Mouse (Mus musculus) forebrain, embryonic 15.5 days (tissue): ENCODE results near the gene Ptpn13. TPM values are rescaled to one million over a fixed set of nuclear protein-coding genes. Genes with fewer than 3 reads are reported as not detected.

Source experiments
- ATAC-seq: fragments of 200-750 bp; cut with Nextera tagmentation; replicated peaks from 2 replicates; pipeline ENCODE4 v1.8.0; 2017; ENCODE audit warnings: mild to moderate bottlenecking, moderate TSS enrichment, moderate library complexity
- H3K27ac ChIP-seq: fragments of 300-500 bp; sonication (generic); replicated peaks from 2 replicates; pipeline ENCODE4 v1.5.1; 2015; ENCODE audit warnings: mild to moderate bottlenecking, inconsistent platforms
- H3K27me3 ChIP-seq: fragments of 300-500 bp; sonication (generic); 2 replicates; pipeline ENCODE4 v1.6.1; 2015; ENCODE audit warnings: inconsistent platforms
- H3K36me3 ChIP-seq: fragments of 300-500 bp; sonication (generic); 2 replicates; pipeline ENCODE4 v1.6.1; 2015; ENCODE audit warnings: mild to moderate bottlenecking, inconsistent platforms
- H3K4me1 ChIP-seq: fragments of 300-500 bp; sonication (generic); 2 replicates; pipeline ENCODE4 v1.6.1; 2015; ENCODE audit warnings: inconsistent platforms
- H3K4me2 ChIP-seq: fragments of 300-500 bp; sonication (generic); replicated peaks from 2 replicates; pipeline ENCODE4 v1.6.1; 2015; ENCODE audit warnings: mild to moderate bottlenecking, inconsistent platforms
- H3K4me3 ChIP-seq: fragments of 300-500 bp; sonication (generic); 2 replicates; pipeline ENCODE4 v1.5.1; 2015; ENCODE audit warnings: mild to moderate bottlenecking, inconsistent platforms
- H3K9ac ChIP-seq: fragments of 300-500 bp; sonication (generic); replicated peaks from 2 replicates; pipeline ENCODE4 v1.6.1; 2015; ENCODE audit warnings: mild to moderate bottlenecking, inconsistent platforms
- H3K9me3 ChIP-seq: fragments of 300-500 bp; sonication (generic); 2 replicates; pipeline ENCODE4 v1.6.1; 2016; ENCODE audit warnings: inconsistent platforms
- WGBS: fragments of 180-500 bp; shearing (Covaris S2); methylation state at CpG from one replicate; pipeline ENCODE4 v1.1.7; 2015; ENCODE audit warnings: mixed read lengths; 5-methylcytosine and 5-hydroxymethylcytosine counted together
- polyA plus RNA-seq: library from polyadenylated mRNA; unstranded; fragments of >200 nt; fragmentation: Nextera tagmentation; extraction: Ambion mirVana; gene quantifications from 2 replicates; pipeline ENCODE4 v1.2.1, GENCODE M21; 2015

Gene Ptpn13
- polyA plus RNA-seq, 1 experiment from 2014 or later: 4.4 TPM

GRCm38 (mm10) chr5:103592706-103593105, 167.7 kb downstream of the Ptpn13 start:
- Histone ChIP-seq H3K9ac (no peak overlapping the region), H3K9me3 (no peaks in the 10 kb centered on the region), H3K4me3 (no peak overlapping the region), H3K27me3 (no peaks in the 10 kb centered on the region), H3K27ac (no peak overlapping the region), H3K4me2 (no peak overlapping the region), H3K4me1 (peaks cover 17% of the 10 kb centered on the region), H3K36me3 (no peaks in the 10 kb centered on the region)
- 77% methylated on average over 8 of the region's 8 CpGs for WGBS
- ATAC-seq: no peak

- no peak overlapping the region for H3K4me3 ChIP-seq
- peaks cover 17% of the 10 kb centered on the region for H3K4me1 ChIP-seq
- H3K4me2 ChIP-seq: no peak overlapping the region
- 86% methylated on average over 9 of the region's 9 CpGs for WGBS
- no peak for ATAC-seq
- no peak overlapping the region for H3K9ac ChIP-seq
- H3K27ac ChIP-seq: no peak overlapping the region
- H3K36me3 ChIP-seq: no peaks in the 10 kb centered on the region
- no peaks in the 10 kb centered on the region for H3K27me3 ChIP-seq
- H3K9me3 ChIP-seq: no peaks in the 10 kb centered on the region
Observed at GRCm38 (mm10) chr5:103593575-103593974, 168.6 kb downstream of the Ptpn13 start.

GRCm38 (mm10) chr5:103595394-103596226, 170.6 kb downstream of the Ptpn13 start:
- Histone ChIP-seq H3K27ac (0 out of 2 replicates have a peak overlapping the region, but pooled peaks have one; percentile 59), H3K9me3 (no peaks in the 10 kb centered on the region), H3K9ac (no peak overlapping the region), H3K4me1 (peaks cover 17% of the 10 kb centered on the region), H3K4me3 (no peak overlapping the region), H3K4me2 (no peak overlapping the region), H3K27me3 (no peaks in the 10 kb centered on the region), H3K36me3 (no peaks in the 10 kb centered on the region)
- peak; percentile 24 for ATAC-seq
- 63% methylated on average over 13 of the region's 13 CpGs for WGBS

GRCm38 (mm10) chr5:103596467-103597146, 171.6 kb downstream of the Ptpn13 start:
- WGBS: 59% methylated on average over 14 of the region's 14 CpGs

GRCm38 (mm10) chr5:103597604-103598003, 172.6 kb downstream of the Ptpn13 start:
- H3K27ac ChIP-seq: no peak overlapping the region
- no peaks in the 10 kb centered on the region for H3K9me3 ChIP-seq
- ATAC-seq: no peak
- H3K36me3 ChIP-seq: no peaks in the 10 kb centered on the region
- no peaks in the 10 kb centered on the region for H3K27me3 ChIP-seq
- H3K9ac ChIP-seq: no peak overlapping the region
- H3K4me1 ChIP-seq: peaks cover 17% of the 10 kb centered on the region
- WGBS: 78% methylated on average over 6 of the region's 6 CpGs
- no peak overlapping the region for H3K4me2 ChIP-seq
- H3K4me3 ChIP-seq: no peak overlapping the region

More at GRCm38 (mm10) chr5:103596467-103597146, 171.6 kb downstream of the Ptpn13 start:
- Histone ChIP-seq H3K9me3 (no peaks in the 10 kb centered on the region), H3K4me3 (no peak overlapping the region), H3K4me2 (no peak overlapping the region), H3K27ac (peak overlapping the region; percentile 59), H3K4me1 (peaks cover 17% of the 10 kb centered on the region), H3K27me3 (no peaks in the 10 kb centered on the region), H3K9ac (no peak overlapping the region), H3K36me3 (no peaks in the 10 kb centered on the region)
- ATAC-seq: peak; percentile 62

- H3K4me1 ChIP-seq: peaks cover 18% of the 10 kb centered on the region
- H3K27ac ChIP-seq: no peak overlapping the region
- H3K36me3 ChIP-seq: no peaks in the 10 kb centered on the region
- H3K9me3 ChIP-seq: no peaks in the 10 kb centered on the region
- 86% methylated on average over 9 of the region's 9 CpGs for WGBS
- ATAC-seq: no peak
- no peaks in the 10 kb centered on the region for H3K27me3 ChIP-seq
- no peak overlapping the region for H3K4me3 ChIP-seq
- H3K4me2 ChIP-seq: no peak overlapping the region
- H3K9ac ChIP-seq: no peak overlapping the region
Observed at GRCm38 (mm10) chr5:103598264-103598663, 173.3 kb downstream of the Ptpn13 start.

GRCm38 (mm10) chr5:103598881-103599280, 173.9 kb downstream of the Ptpn13 start:
- H3K36me3 ChIP-seq: no peaks in the 10 kb centered on the region
- 85% methylated on average over 5 of the region's 5 CpGs for WGBS
- no peak overlapping the region for H3K27ac ChIP-seq
- no peaks in the 10 kb centered on the region for H3K27me3 ChIP-seq
- no peak overlapping the region for H3K4me3 ChIP-seq
- no peak overlapping the region for H3K4me2 ChIP-seq
- H3K9ac ChIP-seq: no peak overlapping the region
- no peaks in the 10 kb centered on the region for H3K9me3 ChIP-seq
- H3K4me1 ChIP-seq: peaks cover 22% of the 10 kb centered on the region
- no peak for ATAC-seq

- no peak for ATAC-seq
- Histone ChIP-seq H3K27ac (no peak overlapping the region), H3K9ac (no peak overlapping the region), H3K4me3 (no peak overlapping the region), H3K4me1 (peaks cover 5% of the 10 kb centered on the region; the same call in 1 of the 2 replicates), H3K36me3 (no peaks in the 10 kb centered on the region), H3K27me3 (no peaks in the 10 kb centered on the region), H3K4me2 (no peak overlapping the region), H3K9me3 (no peaks in the 10 kb centered on the region)
- 24% methylated on average over 11 of the region's 11 CpGs for WGBS
Observed at GRCm38 (mm10) chr5:103603115-103603893, 178.3 kb downstream of the Ptpn13 start.

- no peak for ATAC-seq
- peaks cover 5% of the 10 kb centered on the region; the same call in 1 of the 2 replicates for H3K4me1 ChIP-seq
- no peak overlapping the region for H3K9ac ChIP-seq
- H3K4me3 ChIP-seq: no peak overlapping the region
- no peaks in the 10 kb centered on the region for H3K36me3 ChIP-seq
- no peaks in the 10 kb centered on the region for H3K27me3 ChIP-seq
- H3K4me2 ChIP-seq: no peak overlapping the region
- 81% methylated on average over 7 of the region's 7 CpGs for WGBS
- no peaks in the 10 kb centered on the region for H3K9me3 ChIP-seq
- H3K27ac ChIP-seq: no peak overlapping the region
Observed at GRCm38 (mm10) chr5:103605707-103606106, 180.7 kb downstream of the Ptpn13 start.

GRCm38 (mm10) chr5:103610148-103610547, 185.2 kb downstream of the Ptpn13 start:
- Histone ChIP-seq H3K4me2 (no peak overlapping the region), H3K4me3 (no peak overlapping the region), H3K4me1 (no peaks in the 10 kb centered on the region), H3K27me3 (no peaks in the 10 kb centered on the region), H3K36me3 (no peaks in the 10 kb centered on the region), H3K9ac (no peak overlapping the region), H3K9me3 (no peaks in the 10 kb centered on the region), H3K27ac (no peak overlapping the region)
- no peak for ATAC-seq
- 74% methylated on average over 5 of the region's 5 CpGs for WGBS

- no peak overlapping the region for H3K4me3 ChIP-seq
- H3K4me2 ChIP-seq: no peak overlapping the region
- no peak for ATAC-seq
- H3K27ac ChIP-seq: no peak overlapping the region
- H3K9me3 ChIP-seq: no peaks in the 10 kb centered on the region
- 84% methylated on average over 10 of the region's 10 CpGs for WGBS
- no peaks in the 10 kb centered on the region for H3K36me3 ChIP-seq
- H3K9ac ChIP-seq: no peak overlapping the region
- no peaks in the 10 kb centered on the region for H3K4me1 ChIP-seq
- H3K27me3 ChIP-seq: no peaks in the 10 kb centered on the region
Observed at GRCm38 (mm10) chr5:103610856-103611472, 186.0 kb downstream of the Ptpn13 start.
